Mouse (Mus musculus) left cerebral cortex, postnatal 10 days (tissue): ENCODE measurements at regions not wholly inside any gene's neighbourhood (a gene's known extent, or its start where the extent isn't known, plus 50 kb on each side); places are given as distances from the start of the nearest gene placed in this dataset.

Experiments
- DNase-seq, 2 experiments: peaks; one replicate each; pipeline ENCODE4 v3.0.0; 2021 to 2022; ENCODE audit warnings: low spot score in 2 of 2, mixed read lengths in 1 of 2; ENCODE audit errors: extremely low spot score in 1 of 2
- intact Hi-C: fragments of 180-260 bp; cut with DNase I; formaldehyde crosslinking; loops from one replicate; pipeline ENCODE4 v1.15.1; 2025

DNA sequence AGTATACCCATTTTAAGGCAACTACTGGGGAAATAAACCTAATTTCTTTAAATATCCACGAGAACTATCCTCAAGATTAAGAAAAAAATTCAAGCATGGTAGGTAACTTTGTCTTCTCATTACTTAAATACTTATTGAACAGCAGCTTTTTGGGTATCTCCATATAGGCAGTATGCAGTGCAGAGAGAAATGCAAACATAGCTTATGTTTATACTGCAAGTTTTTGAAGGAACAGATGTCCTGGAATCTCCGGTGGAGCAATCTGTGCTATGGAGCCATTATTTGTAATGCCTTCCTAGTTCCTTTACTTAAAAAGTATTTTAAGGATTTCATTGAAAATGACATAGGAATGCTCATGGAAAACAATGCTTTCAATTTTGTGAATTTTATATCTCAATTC, 91.7 kb upstream of the Adgrb3 start:
- peak in 1 of 2 experiments; percentile 2 for DNase-seq

DNA sequence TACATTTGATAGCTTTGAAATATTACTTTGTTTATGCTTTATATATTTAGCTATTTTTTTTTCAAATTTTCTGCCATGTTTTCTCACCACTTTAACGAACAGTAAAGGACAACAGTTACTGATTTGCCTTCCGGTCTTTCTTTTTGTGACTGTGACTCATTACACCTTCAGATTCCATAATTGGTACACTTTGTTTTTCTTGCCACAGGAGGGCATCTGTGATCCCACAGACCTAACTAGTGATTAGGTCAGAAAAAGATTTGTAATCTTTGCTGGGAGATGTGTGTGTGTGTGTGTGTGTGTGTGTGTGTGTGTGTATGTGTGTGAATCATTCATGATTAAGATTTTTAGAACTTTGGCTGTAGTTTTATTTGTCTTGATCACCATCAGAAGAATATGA, 64.7 kb upstream of the Adgrb3 start:
- no peak for DNase-seq
- intact Hi-C loops = no loop called here

More for the DNA sequence above, 91.7 kb upstream of the Adgrb3 start:
- intact Hi-C loops = no loop called here

DNA sequence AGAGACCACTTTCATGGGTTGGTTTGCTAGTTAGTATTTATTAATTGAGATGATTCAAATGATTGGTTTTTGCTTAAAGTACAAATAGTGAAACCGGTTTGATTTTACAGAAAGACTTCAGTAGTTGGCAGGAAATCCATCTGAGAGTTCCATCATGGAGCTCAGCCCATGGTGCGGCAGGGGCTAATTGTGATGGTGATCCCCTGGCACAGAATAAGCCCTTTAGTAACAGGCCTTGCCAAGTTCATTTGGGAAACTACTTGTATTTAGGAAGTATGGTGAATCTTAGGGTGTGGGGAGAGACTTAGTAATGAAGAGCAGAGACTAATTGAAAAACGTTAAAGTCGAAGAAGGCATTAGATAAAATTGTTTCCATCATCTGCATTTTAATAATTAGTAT, 63.5 kb upstream of the Adgrb3 start:
- DNase-seq = peak in 1 of 2 experiments; percentile 4
- intact Hi-C loops = no loop called here

- intact Hi-C loops = no loop called here
Observed at GRCm38 (mm10) chr1:25892026-25892739, 62.7 kb upstream of the Adgrb3 start.

DNA sequence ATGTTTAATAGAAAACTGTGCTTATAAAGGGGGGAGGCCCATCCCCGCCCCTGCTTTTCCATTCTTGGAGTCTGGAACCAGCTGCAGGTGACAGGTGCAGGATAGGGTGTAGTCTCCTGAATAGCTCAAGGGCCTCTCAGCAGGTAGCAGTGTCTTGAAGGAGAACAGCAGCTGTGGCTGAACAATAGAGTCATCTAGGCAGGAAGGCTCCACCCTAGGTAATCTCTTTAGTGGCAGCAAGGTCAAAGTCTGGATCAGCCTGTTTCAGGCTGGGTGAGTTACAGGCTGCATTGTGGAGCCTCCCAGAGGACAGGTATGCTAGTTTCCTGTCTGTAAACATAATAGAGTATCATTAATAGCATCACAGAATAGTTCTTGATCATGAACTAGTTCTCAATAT, 58.5 kb upstream of the Adgrb3 start:
- intact Hi-C loops = no loop called here
- no peak for DNase-seq

More at GRCm38 (mm10) chr1:25892026-25892739, 62.7 kb upstream of the Adgrb3 start:
- DNase-seq = peak in 1 of 2 experiments; percentile 22

DNA sequence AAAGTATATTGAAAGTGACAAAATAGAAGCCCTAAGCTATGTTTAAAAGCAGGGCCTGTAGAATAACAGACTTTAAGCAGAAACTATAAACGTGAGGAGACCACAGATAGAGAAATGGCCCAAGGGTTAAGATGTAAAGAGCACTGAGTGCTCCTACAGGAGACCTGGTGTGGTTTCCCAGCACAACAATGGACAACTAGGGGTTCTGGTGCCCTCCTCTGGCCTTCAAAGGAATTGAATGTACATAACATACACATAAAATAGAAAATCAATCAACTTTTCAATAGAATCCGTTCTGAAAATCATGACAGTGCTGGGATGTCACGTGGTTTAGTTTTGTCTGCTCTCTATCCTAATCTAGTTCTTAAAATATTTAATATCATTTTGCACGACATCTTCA, 55.5 kb upstream of the Adgrb3 start:
- intact Hi-C loops = no loop called here
- DNase-seq = no peak
